Mouse (Mus musculus) kidney, adult 18-20 months (tissue): ENCODE data around the gene 1700024P04Rik.

Source experiments
- DNase-seq: peaks from one replicate; pipeline ENCODE4 v3.0.0; 2021

The 1700024P04Rik gene

GRCm38 (mm10) chr13:98963612-98964011 lies 20.8 kb downstream of the 1700024P04Rik start:
- DNase-seq: no peak

GRCm38 (mm10) chr13:98958177-98958576 lies 26.2 kb downstream of the 1700024P04Rik start:
- DNase-seq: no peak

DNA sequence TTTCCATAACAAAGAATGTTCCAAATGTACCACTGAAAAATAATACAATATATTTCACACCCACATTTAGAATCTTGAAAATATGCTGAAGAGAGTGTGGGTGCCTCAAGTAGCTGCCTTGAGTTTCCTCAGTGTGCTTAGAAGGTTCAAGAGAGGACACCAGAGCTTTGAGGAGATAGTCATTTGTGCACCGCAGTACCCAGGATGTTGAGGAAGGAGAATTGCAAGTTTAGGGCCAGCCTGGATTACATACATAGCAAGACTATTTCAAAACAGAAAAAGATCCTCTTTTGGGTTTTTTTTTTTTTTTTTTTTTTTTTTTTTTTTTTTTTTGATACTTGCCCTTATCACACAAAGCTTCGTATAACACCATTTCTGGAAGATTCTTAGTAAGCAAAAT lies 28.2 kb downstream of the 1700024P04Rik start:
- DNase-seq: no peak

DNA sequence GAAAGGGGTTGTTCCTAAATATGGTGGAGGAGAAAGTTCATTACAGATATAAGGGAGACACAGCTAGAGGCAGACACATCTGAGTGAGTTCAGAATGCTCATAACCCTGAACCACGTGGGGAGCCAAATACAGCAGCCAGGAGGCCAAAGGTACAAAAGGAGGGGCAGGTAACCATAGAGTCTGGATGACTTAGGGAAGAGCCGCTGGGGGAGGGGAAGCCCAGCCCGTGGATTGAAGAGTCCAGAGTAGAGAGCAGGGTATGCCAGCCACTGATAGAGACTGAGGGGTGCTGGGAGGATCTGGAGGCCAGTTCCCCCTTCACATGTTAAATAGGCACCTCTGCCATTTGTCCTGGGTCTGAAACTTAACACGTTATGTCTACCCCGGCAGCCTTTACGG lies 28.7 kb downstream of the 1700024P04Rik start:
- DNase-seq: peak; percentile 69

- DNase-seq: peak; percentile 26
Measured at GRCm38 (mm10) chr13:98955226-98955625, 29.1 kb downstream of the 1700024P04Rik start.

DNA sequence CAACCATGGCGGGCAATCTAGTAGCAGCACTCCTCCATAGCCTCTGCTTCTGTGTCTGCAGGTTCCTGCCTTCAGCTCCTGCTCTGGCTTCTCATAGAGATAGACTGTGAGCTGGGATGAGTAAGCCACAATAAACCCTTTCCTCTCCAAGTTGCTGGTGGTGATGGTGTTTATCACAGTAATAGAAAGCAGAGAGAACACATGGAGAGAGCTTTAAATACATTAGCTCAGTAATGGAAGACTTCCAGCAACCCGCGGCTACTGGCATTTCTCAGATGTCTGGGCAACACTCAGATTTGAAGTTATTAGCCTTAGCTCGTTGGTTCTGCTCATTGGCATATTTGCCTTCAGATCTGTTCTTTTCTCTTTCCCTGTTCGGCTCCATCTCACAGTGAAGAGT lies 30.5 kb downstream of the 1700024P04Rik start:
- no peak for DNase-seq

GRCm38 (mm10) chr13:98951951-98952350 lies 32.4 kb downstream of the 1700024P04Rik start:
- DNase-seq: no peak

DNA sequence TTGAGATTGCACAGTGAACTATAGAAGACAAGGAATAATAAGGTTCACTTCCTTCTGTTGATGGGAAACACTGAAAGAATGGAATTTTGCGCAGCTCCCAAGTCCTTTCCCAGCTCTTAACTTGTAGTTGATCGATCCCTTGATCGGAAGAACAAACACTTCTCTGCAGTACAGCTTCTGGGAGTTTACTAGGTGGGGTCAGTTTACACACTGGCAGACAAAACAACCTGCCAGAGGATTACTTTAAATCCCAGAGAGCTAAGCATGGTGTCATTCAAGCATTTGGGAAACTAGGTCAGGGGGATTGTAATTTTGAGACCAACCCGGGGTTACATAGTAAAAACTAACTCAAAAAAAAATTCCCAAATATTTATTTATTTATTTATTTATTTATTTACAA lies 36.2 kb downstream of the 1700024P04Rik start:
- no peak for DNase-seq

- DNase-seq: no peak
Measured at GRCm38 (mm10) chr13:98946434-98946833, 37.9 kb downstream of the 1700024P04Rik start.

GRCm38 (mm10) chr13:98945908-98946307 lies 38.5 kb downstream of the 1700024P04Rik start:
- no peak for DNase-seq

DNA sequence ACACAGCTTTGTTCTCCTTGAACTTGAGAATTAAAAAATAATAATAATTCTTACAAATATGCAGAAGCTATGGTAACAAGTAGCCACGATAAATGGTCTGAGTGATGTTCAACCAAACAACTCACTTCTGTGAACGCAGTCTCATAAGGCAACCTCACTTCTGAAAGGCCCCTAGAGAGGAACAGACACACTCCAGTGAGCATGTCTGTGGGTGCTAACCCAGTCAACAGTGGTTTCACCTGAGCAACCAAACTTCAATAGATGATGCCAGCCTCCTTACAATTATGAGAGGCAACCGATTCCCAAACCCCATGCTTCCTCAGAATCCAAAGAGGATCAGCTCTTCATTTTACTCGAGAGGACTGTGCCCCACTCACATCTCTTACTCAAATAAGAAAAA lies 39.0 kb downstream of the 1700024P04Rik start:
- DNase-seq: no peak

DNA sequence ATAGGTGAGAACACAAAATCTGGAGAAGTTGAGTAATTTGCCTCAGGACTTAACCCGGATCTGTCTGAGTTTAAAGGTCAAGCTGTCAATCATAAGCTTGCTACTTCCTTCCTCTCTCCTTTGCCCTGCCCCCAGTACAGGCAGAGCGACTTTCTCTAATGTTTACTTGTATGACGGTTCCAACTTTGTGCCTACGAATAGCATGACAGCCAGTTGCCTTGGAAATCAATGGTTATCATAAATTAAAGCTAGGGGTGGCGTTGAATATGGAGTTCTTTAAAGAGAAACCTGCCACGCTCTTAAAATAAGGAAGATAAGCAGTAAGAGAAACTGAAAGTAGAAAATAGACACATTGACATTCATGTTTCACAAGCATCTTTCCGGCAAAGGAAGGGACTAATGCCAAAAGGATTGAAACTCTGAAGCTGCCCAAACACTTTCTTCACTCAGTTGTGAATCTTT lies 39.7 kb downstream of the 1700024P04Rik start:
- DNase-seq: peak; percentile 53

- no peak for DNase-seq
Measured at GRCm38 (mm10) chr13:98942360-98942759, 42.0 kb downstream of the 1700024P04Rik start.

- DNase-seq: peak; percentile 57
Measured at GRCm38 (mm10) chr13:98941829-98942343, 42.5 kb downstream of the 1700024P04Rik start.

- DNase-seq: no peak
Measured at GRCm38 (mm10) chr13:98937108-98937507, 47.3 kb downstream of the 1700024P04Rik start.
